Mouse (Mus musculus) liver, adult (tissue): ENCODE results near the gene Frrs1.

Experiments
- GATA4 ChIP-seq: IDR thresholded peaks from 2 replicates; pipeline ENCODE4 v1.6.1; 2014; ENCODE audit warnings: mild to moderate bottlenecking, low read length; ENCODE audit not compliant: insufficient replicate concordance

Gene Frrs1

DNA sequence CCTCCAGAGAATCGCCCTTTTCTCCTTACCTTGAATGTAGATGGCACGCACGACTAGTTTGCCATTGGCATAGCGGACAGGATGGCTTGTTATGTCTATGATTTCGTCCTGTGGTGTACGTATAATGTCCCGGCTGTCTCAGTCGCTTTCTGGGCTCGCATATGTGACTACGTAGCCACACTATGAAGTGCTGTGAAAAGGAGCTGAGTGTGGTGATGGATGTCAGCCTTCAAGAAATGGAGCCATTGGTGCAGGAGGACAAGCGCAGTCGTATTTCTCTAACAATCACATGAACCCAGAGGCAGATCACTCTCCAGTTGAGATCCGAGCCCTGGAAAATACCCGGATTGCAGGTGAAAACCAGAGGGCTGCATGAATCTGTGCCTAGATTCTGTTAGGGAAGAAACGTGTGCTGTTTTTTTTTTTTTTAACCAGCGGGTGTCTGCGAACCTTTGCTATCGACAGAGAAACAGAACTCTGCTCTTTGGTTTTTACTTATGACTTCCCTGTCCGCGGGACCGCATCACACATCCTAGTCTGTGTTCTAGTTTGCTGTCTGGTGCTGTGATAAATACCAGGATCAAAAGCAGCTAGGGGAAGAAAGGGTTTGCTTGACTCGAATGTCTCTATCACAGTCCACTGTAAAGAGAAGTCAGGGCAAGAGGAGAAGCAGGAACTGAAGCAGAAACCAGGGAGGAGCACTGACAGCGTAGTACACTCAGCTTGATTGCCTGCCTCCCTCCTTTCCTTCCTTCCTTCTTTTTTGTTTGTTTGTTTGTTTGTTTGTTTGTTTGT is 22.4 kb upstream of the Frrs1 start:
- no peak for TF ChIP-seq GATA4

DNA sequence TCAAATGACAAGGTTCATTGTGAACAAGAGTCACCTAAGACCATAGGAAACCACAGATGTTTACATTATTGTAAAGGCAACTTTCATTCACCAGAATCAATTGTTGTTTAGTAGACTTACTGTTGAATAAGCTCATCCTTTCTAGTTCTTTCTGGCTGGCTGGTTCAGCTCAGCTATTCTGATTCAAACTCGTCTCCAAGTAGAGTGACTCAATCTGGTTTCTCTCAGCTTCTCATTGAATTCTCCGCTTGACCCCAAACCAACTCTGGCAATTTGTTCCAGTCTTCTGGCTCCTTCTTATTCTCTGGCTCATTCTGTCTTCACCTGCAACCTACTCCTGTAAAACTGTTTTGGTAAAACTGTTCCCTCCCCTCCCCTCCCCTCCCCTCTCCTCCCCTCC is 18.0 kb upstream of the Frrs1 start:
- TF ChIP-seq GATA4: no peak

DNA sequence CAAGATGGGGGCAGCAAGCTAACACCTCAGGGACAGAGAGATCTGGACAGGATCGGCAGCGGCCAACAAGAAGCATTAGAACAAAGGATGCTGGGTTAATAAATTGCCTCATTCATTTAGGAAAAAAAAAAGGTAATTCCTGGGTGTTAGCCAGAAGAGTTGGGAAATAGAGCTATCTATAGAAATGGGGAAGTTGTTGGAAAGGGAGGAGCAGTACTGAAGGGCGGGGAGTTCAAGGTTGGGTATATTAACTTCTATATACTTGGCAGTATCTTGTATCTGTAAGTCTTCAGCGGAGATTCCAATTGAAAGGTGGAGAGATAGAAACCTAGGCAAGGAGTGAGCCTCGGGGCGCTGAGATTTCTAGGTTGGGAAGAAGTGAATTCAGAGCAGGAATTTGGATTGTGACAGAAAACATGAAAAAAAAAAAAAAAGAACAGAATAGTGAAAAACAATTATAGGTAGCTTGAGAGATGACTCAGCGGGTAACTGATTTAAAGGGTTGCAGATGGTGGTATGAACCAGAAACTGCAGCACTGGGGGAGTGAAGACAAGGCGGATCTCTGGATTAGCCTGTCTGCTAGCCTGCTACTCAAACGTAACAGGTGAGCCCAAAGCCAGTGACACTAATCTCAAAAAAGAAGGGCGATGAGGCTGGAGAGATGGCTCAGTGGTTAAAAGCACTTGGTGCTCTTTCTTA is 14.2 kb upstream of the Frrs1 start:
- no peak for TF ChIP-seq GATA4

DNA sequence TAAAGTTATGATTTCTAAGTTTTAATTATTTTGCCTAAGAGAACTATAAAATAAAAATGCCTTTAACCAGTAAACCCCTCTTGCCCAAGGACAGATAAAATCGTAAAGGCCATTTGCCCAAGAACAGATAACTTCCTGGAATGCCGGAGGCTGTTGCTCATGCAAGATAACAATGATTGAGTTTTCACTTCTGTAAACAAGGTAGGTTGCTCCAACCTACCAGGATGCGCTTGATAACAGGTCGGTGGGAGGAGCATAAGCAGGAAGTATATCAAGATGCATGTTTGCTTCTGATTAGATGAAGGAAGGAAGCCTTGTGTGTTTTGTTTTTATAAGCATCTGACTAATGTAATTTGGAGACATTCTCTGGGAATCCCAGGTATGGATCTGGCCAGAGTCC is 13.2 kb upstream of the Frrs1 start:
- peak; percentile 31; the same call in 1 of the 2 replicates for TF ChIP-seq GATA4

DNA sequence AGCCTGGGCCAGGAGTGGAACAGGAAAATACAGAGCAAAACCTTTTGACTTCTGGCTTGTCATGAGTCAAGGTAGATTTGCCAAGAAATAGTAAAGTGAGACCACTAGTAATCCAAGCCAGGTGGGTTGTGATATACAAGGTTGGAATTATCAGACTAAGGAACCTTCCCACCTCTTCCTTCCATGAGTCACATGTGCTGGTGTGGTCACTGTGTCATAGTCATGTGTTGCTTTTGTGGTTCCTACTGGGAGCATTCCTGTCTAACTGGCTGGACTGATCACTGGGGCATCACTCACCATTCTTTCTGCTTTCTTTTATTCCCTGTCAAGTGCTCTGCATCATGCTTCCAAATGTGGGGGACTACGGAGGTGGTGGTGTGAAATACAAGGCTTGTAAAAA is 11.2 kb upstream of the Frrs1 start:
- no peak for TF ChIP-seq GATA4

DNA sequence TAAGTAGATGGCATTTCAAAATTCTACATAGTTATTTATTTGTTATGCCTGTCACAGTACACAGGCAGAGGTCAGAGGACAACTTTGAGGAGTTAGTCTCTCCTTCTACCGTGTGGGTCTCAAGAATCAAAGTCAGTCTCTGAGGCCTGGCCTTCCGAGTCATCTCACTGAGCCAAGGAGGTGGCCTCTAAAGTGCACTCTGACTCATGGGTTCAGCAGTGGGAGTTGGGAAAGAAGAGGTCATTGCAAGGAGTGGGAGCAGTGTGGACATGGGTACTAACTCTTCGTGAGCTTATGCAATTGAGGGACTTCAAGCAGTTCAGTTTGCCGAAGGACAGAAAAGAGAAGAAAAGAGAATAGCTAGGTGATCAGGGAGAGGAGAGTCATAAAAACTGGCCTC is 10.3 kb upstream of the Frrs1 start:
- no peak for TF ChIP-seq GATA4

DNA sequence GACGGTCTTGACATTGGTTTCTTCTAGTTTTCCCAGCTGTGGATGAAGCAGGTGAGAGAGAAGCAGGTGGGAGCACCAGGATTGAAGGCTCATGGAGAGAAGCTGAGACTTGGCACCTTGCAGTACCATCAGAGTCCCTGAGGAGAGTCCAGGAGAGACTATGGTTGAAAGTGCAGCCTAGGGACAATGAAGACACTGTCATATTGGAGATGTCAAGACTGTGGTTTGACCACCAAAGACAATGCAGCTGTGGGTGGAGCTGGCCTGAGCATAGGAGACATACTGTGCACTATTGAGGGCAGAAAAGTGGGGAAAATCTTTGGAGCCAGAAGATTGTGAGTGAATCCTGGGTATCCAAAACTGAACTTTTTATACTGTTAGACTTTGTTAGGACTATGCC is 8.9 kb upstream of the Frrs1 start:
- no peak for TF ChIP-seq GATA4

DNA sequence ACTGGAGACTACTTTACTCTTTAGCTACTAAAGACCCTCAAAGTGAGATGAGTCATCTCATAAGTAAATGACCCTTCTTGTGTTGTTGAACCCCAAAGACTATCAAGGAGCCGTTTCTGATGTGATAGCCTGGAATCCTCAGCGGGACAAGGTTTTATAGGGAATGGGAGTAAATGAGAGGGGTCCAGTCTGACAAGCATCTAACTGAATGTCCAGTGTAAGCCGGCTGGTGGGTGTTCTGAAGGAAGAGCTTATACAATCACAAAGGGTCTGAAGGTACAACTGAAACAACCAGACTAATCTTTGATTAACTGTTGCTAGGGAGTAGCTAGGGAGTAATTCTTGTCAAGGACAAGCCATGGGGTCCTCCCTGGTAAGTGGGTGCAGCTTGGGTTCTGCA is 6.8 kb upstream of the Frrs1 start:
- TF ChIP-seq GATA4: no peak

DNA sequence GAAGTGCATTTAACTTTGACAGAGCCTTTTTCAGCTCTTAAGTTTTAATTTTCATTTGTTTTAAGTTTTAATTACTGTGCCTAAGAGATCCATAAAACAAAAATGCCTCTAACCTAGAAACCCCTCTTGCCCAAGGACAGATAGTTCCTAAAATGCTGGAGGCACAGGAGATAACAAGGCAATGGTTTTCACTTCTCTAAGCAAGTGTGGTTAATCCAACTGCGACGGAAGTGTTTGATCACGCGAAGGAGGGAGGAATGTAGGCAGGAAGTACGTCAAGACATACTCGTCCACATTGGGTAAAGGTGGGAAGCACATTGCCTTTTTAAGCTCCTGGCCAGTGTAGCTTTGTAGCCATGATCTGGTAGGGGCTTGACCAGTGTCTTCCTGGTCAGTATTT is 1.7 kb upstream of the Frrs1 start:
- TF ChIP-seq GATA4: no peak

DNA sequence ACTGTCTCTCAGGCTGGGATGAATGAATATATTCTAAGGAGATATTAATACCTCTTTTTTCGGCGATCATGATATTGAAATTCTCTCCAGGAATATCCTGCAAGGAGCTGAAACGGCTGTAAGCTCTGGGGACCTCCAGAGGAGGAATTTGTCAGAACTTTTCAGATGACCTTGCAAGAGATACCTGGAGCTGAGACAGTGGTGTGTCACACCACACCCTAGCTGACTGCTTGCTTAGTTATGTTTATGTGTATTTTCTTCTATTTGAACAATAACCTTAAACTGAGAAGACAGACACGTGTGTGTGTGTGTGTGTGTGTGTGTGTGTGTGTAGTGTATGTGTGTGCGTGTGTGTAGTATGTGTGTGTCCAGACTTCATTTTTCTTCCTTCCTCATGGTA is 488 bp downstream of the Frrs1 start:
- no peak for TF ChIP-seq GATA4

DNA sequence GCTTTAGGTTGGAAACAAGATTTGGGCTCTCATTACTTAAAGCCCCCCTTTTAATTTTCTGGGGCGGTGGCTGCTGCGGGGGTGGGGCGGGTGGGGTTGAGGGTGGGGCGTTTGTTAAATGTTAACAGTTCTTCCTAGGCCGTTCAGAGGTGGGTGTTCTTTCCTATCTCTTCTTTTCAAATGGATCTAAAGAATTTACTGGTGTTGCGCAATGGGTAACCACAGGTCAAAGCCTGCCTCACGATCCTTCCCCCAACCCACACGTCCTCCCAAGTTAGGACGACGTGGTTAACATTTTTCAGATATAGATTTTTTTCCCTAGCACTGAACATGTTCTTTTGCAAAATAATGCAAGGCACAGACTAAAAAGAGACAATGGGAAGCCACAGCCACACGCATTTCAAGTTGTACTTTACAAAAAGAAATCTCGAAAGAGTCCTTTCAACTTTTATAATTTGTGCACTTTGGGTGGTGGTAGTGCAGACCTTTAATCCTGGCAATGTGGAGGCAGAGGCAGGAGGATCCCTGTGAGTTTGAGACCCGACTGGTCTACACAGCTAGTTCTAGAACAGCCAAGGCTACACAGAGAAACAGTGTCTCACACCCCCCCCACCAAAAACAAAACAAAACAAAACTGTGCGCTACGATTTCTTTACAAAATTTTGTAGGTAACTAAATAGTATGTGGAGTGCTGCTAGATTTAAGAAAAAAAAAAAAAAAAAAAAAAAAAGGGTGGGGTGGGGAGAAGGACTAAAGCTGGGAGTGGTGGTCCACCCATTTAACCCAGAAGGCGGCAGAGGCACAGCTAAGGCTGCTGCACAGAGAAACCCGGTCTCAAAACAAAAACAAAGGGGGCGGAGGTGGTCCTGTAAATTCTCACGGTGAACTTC is 1.3 kb downstream of the Frrs1 start:
- no peak for TF ChIP-seq GATA4

DNA sequence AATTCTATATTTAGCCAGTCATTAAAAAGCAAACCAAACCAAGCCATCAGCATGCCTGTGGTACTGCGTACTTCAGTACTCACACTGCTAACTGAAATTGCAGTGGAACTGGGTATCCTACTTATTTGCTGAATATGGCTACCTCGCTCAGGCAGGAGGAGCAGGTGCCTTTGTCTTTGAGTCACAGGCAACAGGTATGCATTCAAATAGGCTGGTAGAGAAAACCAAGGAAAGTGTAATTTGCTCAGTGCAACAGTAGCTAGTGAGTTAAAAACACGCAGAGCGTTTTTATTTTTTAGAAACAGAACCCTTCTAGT is 1.9 kb downstream of the Frrs1 start:
- TF ChIP-seq GATA4: no peak

DNA sequence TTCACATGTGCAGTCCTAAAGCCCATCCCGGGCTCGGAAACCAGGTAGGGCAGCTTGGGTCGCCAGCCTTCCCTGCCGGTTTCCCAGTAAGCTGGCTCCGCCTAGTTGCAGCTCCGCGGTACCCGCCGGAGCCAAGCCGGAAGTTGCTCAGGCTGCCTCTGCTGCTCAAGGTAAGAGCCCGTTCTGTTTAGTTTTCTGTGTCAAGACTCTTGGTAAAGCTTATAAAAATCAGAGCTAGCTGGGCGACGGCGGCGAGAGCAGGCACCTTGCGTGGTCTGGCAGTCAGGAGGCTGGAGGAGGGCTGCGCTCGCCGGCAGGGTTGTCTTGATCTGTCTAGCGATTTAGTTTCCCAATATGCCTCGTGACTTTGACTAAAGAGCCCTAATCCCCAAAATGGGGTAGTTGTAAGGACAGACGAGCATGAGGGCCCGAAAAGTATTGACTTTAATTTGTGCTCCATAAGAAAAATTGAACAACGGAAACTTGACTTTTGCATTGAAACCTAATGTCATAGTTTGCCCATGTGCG is 2.3 kb downstream of the Frrs1 start:
- no peak for TF ChIP-seq GATA4

DNA sequence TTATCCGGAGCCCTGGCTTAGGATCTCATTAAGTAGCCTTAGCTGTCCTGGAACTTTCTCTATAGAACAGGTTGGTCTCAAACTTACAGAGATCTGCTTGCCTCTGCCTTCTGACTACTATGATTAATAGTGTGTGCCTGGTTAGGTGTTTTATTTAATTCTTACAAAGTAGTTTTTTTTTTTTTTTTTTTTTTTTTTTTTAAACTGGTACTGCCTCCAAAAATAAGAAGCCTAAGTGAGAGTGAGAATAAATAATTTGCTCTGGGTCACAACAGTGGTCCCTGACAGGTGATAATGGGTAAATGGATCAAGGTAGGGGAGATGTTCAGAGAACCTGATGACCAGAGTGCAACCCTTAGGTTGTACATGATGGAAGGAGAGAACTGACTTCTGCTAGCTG is 3.4 kb downstream of the Frrs1 start:
- TF ChIP-seq GATA4: no peak

DNA sequence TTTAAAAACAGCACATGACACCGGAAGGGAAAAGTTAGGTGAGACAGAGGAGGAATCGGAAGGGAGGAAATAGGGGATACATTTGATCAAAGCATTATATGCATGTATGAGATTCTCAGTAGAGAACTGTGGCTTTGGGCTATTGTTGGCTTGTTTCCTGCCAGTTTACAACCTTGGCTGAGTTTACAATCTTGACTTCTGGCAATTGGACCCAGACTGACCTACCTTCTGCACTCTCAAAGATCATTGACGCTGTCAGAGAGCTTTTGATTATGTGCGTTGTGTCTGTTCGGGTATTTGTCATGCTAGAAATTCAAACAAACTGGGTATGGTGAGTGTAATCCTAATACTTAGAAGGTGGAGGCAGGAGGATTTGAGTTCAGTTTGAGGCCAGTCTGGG is 5.2 kb downstream of the Frrs1 start:
- TF ChIP-seq GATA4: no peak

DNA sequence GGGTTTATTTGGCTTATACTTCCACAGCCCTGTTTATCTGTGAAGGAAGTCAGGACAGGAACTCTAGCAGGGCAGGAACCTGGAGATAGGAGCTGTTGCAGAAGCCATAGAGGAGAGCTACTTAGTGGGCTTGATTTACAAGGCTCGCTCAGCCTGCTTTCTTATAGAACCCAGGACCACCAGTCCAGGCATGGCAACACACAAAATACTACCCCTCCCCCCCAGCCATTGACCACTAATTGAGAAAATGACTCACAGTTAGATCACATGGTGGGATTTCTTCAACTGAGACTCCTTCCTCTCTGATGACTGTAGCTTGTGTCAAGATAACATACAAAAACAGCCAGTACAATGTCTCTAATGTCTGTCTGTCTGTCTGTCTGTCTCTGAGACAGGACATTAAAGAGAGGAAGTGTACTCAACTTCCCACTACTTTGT is 6.0 kb downstream of the Frrs1 start:
- peak; percentile 92 for TF ChIP-seq GATA4
